Mouse (Mus musculus) spleen, adult 2 months (tissue): ENCODE measurements at regions not wholly inside any gene's neighbourhood (a gene's known extent, or its start where the extent isn't known, plus 50 kb on each side); places are given as distances from the start of the nearest gene placed in this dataset.

Experiments
- DNase-seq, 2 experiments: peaks; one replicate each; pipeline versions ENCODE4 v3.0.0 to v3.0.0-alpha.2; 2012 to 2021; ENCODE audit warnings: low spot score in 2 of 2, low read depth in 1 of 2
- H3K27ac ChIP-seq: fragments of 200-500 bp; 2 replicates; pipeline ENCODE4 v1.5.1; 2012; ENCODE audit warnings: low read length, inconsistent platforms; ENCODE audit not compliant: insufficient read depth
- H3K27me3 ChIP-seq: fragments of 200-500 bp; 2 replicates; pipeline ENCODE4 v1.6.1; 2012; ENCODE audit warnings: mild to moderate bottlenecking, moderate library complexity, low read length, inconsistent platforms; ENCODE audit not compliant: control insufficient read depth, insufficient read depth
- H3K36me3 ChIP-seq: fragments of 200-500 bp; 2 replicates; pipeline ENCODE4 v1.6.1; 2012; ENCODE audit warnings: mild to moderate bottlenecking, low read length, inconsistent platforms; ENCODE audit not compliant: control insufficient read depth, insufficient read depth
- H3K4me1 ChIP-seq: fragments of 200-500 bp; 2 replicates; pipeline ENCODE4 v1.6.1; 2011; ENCODE audit warnings: inconsistent platforms; ENCODE audit not compliant: control insufficient read depth, insufficient read depth, insufficient read length
- H3K4me3 ChIP-seq: fragments of 200-500 bp; 2 replicates; pipeline ENCODE4 v1.5.1; 2011; ENCODE audit warnings: mild to moderate bottlenecking, inconsistent platforms; ENCODE audit not compliant: insufficient read depth, insufficient read length; ENCODE audit errors: extremely low read depth
- CTCF ChIP-seq: fragments of 200-500 bp; IDR thresholded peaks from 2 replicates; pipeline ENCODE4 v1.5.1; 2011; ENCODE audit warnings: mild to moderate bottlenecking, inconsistent platforms; ENCODE audit not compliant: insufficient read depth, insufficient read length, insufficient replicate concordance; ENCODE audit errors: extremely low read depth
- POLR2A ChIP-seq: fragments of 200-500 bp; IDR thresholded peaks from 2 replicates; pipeline ENCODE4 v1.6.1; 2011; ENCODE audit warnings: low read depth, low read length, inconsistent platforms
- WGBS: fragments of 180-500 bp; shearing (Covaris S2); methylation state at CpG from one replicate; pipeline ENCODE4 v1.1.7; 2018; 5-methylcytosine and 5-hydroxymethylcytosine counted together

DNA sequence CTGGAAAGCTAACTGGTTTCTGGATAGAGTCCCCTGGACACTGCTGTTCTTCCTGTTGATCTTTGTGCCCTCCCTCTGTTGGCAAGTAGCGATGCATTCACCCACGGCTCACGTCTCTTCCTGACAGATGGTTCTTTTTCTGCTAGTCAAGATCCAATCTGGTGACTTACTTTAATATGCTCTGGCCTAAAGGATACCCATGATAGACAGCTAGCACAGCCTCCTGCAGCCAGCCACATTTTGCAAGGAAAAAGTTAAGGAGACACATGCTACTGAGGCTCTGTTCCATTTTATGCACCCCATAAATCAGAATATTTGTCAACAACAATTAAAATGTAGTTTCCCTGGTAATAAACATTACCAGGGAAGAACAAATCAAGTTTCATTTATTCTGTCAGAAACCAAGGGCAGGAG, 410.3 kb upstream of the Tmpo start:
- H3K4me1 ChIP-seq = no peaks in the 10 kb centered on the region
- no peak overlapping the region for H3K4me3 ChIP-seq
- H3K27me3 ChIP-seq = no peaks in the 10 kb centered on the region
- 80% methylated on average over 3 of the region's 3 CpGs for whole genome bisulfite sequencing
- H3K27ac ChIP-seq = no peak overlapping the region
- no peak for DNase-seq
- H3K36me3 ChIP-seq = no peaks in the 10 kb centered on the region
- TF ChIP-seq CTCF (no peak), POLR2A (no peak)

DNA sequence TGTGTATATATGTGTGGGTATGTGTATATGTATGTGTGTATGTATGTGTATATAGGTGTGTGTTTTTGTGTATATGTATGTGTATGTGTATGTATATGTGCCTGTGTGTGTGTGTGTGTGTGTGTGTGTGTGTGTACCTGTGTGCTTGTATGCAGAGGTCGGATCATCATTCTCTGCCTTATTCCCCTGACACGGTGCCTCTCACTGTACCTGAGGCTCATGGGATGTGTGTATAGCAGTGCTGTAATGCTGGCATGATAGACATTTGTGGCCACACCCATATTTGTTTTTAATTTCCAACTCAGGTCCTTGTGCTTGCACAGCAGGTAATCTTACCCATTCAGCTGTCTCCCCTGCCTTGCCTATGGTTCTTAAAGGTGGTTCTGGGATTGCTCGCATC, 402.1 kb upstream of the Tmpo start:
- no peak overlapping the region for H3K4me3 ChIP-seq

DNA sequence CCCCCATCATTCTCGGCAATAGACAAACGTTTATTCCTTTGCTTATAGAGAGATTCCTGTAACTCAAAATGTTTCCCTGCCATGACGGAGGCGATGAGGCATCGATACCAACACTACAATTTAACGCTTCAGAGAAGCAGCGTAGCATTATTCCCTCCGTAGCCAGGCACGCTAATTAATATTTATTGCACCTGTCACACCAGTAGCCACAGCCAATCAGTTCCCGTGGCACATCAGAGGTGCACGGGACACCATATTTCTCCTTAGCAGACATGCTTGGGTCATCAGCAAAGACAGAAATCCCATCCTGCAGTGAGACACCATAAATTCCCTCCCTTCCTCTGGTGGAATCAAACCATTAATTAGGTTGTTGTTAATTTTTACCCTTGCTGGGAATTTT, 399.8 kb upstream of the Tmpo start:
- Histone ChIP-seq H3K4me1 (no peaks in the 10 kb centered on the region), H3K4me3 (no peak overlapping the region), H3K27ac (no peak overlapping the region), H3K27me3 (no peaks in the 10 kb centered on the region), H3K36me3 (no peaks in the 10 kb centered on the region)
- no peak for DNase-seq
- TF ChIP-seq POLR2A (no peak), CTCF (no peak)
- 81% methylated on average over 11 of the region's 11 CpGs for WGBS

More for the DNA sequence above, 402.1 kb upstream of the Tmpo start:
- Histone ChIP-seq H3K4me1 (no peaks in the 10 kb centered on the region), H3K27me3 (no peaks in the 10 kb centered on the region), H3K36me3 (no peaks in the 10 kb centered on the region), H3K27ac (no peak overlapping the region)
- WGBS = 82% methylated on average over 3 of the region's 3 CpGs
- TF ChIP-seq CTCF (no peak), POLR2A (no peak)
- DNase-seq = no peak

DNA sequence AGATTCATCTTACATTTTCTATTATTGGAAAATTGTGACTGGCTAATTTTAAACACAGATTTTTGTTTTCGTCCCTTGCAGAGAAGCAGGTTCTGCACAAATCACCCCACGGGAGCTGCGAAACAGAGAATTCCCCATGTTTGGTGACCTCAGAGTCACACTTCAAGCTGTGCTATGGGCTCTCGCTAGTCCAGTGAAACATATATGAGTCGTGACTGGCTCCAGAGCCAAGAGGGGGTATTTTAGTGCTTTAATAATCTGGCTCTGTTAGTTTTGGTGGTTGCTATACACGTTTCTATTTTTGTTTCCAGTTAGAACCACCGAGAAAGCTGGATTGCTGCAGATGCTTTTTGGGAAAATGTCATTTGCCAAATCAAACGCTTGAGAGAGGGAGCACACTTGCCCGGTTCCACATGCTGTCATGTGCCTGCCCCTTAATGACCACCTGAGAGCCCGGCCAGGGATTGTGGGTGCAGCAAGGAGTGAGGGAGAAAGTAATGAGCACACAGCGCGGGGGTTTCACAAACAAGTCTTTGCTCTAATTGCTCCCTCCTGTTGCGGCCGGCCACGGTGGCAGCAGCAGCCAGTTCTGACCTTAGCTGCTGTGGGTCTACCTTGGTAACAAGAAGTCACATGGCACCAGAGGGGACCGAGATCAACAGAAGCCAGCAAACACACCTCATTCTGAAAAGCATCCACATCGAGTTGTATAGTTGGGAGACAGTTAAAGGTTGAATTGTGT, 394.4 kb upstream of the Tmpo start:
- H3K27me3 ChIP-seq = no peaks in the 10 kb centered on the region
- H3K27ac ChIP-seq = no peak overlapping the region
- no peaks in the 10 kb centered on the region for H3K4me1 ChIP-seq
- no peak for TF ChIP-seq POLR2A
- DNase-seq = no peak
- WGBS = 83% methylated on average over 17 of the region's 17 CpGs
- H3K4me3 ChIP-seq = no peak overlapping the region
- H3K36me3 ChIP-seq = no peaks in the 10 kb centered on the region

DNA sequence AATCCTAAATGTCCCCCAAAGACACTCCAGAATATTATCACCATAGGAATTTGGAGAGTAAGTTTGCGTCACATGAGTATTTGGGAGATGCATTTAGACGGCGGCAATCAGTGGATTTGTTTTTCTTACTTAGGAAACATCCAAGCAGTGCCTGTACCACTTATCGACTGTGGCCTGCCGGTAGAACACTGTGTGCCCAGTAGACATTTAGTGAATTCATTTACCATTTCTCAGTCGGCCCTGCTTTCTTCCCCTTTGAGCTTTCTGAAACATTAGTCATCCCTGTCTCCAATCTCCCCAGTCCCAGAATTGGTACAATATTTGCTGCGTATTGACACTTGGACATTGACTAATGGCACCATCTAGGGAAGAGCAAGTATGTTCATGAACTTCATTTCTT, 391.7 kb upstream of the Tmpo start:
- WGBS = 87% methylated on average over 7 of the region's 7 CpGs
- Histone ChIP-seq H3K4me3 (no peak overlapping the region), H3K36me3 (no peaks in the 10 kb centered on the region), H3K27me3 (no peaks in the 10 kb centered on the region), H3K27ac (no peak overlapping the region), H3K4me1 (no peaks in the 10 kb centered on the region)
- TF ChIP-seq CTCF = no peak
- no peak for DNase-seq

DNA sequence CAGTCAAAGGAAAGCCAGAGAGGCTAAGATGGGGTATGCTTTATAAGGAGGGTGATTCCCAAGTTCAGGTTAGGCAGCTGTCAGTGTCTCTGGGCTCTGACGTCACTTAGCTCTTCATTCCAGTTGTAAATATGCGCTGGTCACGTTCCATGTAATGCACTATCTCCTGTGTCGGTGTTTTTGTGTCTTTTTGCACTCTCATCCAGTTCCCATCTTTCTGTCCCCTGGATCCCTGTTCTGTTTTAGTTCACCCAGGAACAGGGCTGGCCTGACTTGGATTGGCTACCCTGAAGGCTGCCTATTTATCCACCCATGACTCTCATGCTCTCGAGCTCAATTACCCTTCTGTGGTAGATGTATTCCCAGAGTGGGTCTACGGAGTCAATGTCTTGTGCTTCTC, 387.9 kb upstream of the Tmpo start:
- H3K27ac ChIP-seq = no peak overlapping the region
- WGBS = 86% methylated on average over 6 of the region's 6 CpGs
- H3K36me3 ChIP-seq = no peaks in the 10 kb centered on the region
- H3K4me1 ChIP-seq = no peaks in the 10 kb centered on the region
- H3K27me3 ChIP-seq = no peaks in the 10 kb centered on the region
- no peak overlapping the region for H3K4me3 ChIP-seq
- no peak for DNase-seq
- TF ChIP-seq POLR2A (no peak), CTCF (no peak)

DNA sequence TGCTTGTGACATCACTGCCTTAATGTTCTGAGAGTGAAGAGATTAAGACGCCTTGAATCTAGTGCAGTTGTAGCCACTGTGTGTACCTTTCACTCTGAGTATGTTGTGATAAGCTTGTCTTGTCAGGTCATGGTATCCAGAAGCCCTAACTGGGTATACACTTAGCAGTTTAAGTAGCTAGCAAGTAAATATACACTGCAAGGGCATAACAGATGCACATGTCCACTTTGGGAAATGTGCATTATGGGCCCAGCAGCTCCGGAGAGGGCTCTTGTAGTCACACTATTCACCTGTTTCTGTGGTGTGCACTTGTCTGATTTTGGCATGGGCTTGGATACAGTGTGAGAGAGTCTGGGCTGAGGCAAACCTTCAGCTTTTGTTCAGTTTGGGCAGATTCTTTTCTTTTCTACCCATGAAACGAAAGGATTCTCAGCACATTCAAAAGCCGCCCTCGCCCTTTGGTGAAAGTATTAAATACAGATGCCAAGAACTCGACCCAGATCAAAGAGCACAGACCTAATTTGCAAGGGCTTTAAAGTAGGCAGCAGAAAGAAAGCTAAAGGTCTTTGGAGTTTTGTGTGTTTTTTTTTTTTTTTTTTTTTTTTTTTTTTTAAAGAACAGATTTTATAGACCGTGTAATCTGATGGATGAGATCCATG, 385.1 kb upstream of the Tmpo start:
- Histone ChIP-seq H3K4me1 (no peaks in the 10 kb centered on the region), H3K36me3 (no peaks in the 10 kb centered on the region), H3K4me3 (no peak overlapping the region), H3K27ac (no peak overlapping the region), H3K27me3 (no peaks in the 10 kb centered on the region)
- WGBS = 81% methylated on average over 7 of the region's 7 CpGs
- TF ChIP-seq POLR2A (no peak), CTCF (no peak)
- DNase-seq = no peak
